Mouse (Mus musculus): ENCODE data around the gene Tox3.

Tox3 gene

DNA sequence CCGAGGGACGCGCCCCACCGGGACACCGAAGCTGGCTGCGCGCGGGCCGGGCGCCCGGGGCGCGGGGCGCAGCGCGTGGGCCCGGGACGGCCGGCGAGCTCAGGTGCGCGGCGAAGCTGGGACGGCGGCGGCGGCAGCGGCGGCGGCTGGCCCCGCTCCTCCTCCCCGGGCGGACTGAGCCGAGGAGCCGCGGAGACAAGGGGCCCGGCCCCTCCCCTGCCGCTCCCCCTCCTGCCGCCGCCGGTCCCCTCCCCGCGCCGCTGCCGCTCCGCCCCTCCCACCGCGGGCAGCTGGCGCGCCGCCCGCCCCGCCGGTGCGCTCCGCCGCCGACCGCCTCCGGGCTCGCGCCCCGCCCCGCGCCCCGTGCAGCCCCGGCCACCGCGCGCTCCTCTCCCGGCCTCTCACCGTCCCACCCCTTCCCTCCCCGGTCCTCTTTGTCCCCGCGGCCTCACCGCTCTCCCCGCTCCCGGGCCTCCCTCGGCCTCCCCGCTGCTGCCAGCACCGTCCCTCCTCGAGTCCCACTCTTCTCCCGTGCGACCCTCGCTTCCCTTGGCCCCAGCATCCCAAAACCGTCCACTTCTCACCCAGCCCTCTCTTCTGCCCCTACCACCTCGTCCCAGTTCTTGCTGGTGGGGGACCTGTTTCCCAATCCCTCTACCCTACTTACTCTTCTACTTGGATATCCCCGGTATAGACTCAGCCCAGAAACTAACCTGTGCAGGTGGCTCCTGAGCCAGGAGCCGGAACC is at the start of gene Tox3:
Gene Tox3 (minus strand): TSS at position 166 of the 748 bp plus-strand sequence.
- peak in 1 of 2 experiments; percentile 2 for DNase-seq

- DNase-seq = no peak
Observed at GRCm38 (mm10) chr8:90392643-90393042, 44.5 kb upstream of the Tox3 start.

- DNase-seq = no peak
Observed at GRCm38 (mm10) chr8:90391483-90392074, 43.4 kb upstream of the Tox3 start.

GRCm38 (mm10) chr8:90390827-90391226 is 42.7 kb upstream of the Tox3 start:
- DNase-seq = no peak

DNA sequence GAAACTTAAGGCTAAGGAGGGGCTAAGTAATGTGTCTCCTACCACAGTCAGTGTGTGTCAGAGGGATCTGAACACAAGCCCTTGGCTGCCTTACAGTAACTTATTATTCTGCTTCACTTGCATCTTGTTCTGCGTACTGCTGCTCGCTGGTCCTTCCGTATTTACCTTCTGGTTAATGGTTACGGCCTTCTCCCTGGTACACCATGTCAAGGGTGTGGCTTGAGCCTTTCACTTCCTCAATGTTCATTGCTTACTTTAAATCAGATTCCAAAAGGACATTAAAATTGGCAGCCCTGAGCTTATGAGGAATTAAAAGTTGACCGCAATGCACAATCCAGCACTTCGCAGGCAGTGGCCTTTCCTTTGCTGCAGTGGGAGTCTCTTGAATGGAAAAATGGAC is 30.9 kb upstream of the Tox3 start:
- no peak for DNase-seq

DNA sequence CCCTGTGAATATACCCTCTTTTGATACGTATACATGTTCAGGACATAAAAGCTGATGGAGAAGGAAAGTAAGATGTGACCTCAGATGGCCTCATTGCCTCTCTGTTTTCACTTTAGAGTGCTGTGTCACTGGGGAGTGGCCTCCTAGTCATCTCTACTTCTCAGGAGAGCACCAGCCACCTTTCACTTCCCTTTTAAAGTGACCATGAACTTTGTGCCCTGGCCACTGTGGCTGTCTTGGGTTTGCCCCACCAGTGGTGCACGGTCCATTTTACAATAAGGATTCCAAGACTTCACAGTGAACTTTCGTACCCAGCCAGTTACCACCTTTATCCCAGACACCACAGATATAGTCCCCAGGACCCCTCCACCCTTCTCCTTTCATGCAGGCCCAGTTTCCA is 29.9 kb upstream of the Tox3 start:
- no peak for DNase-seq

DNA sequence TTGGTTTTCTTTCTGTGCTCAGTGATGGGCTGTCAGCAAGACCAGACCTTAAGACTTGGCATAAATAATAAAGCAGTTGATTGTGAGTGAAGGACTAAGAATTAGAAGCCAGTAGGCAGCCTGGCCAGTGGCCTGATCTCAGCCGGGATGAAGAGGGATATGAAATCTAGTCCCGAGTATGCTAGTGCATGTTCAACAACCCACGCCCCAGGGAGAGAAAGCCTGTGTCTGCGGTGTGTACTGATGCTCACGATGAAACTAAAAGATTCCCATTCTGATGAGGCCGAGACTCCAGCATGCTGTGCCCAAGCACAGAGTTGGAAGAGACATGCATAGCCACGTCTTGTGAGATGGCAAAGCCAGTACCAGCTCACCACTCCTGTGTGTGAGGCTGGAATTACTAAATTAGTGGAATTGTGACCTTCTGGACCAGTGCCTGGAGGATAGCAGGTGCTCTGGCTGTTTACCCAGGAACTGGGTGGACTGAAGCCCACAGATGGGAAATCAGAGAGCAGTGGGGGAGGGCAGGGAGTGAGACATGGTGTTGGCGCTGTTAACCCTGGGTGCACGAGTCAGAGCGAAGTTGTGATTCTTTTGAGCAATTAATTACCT is 23.6 kb upstream of the Tox3 start:
- no peak for DNase-seq

DNA sequence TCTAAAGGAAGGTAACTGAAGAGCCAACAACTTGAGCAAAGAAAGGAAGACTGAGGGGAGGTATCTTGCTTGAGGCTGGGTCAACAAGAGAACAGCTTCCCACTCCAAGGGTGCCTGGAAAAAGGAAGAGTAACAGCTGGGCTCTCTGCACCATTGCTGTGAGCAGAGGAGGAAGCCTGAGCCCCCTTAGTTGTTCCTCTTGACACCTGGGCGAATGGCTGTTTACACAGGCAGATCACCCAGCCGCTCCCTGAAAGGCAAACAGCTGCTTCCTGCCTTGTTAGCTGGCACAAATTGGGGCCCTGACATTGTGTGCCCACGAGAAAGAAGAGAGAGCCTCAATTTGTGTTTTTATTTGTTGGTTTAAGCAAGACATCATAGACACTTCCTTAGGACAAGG is 21.7 kb upstream of the Tox3 start:
- no peak for DNase-seq

- DNase-seq = no peak
Observed at GRCm38 (mm10) chr8:90356729-90357128, 8.6 kb upstream of the Tox3 start.

DNA sequence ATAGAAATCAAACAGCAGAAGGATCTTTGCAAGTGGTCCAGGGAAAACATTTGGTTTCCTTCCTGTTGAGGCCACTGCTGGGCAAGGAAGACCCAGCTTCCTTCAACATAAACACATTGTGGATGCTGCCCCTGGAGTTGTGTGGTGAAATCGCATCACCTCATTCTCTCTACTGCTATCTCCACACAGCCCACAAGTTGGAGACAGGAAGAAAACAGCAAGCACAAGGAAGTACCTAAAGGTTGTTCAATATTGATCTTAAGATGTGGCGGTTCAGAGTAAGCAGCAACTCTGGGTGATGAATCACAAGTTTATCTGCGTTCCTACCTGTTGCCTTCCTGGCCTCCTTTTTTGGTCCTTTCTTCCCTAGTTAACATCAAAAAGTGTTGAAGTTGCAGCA is 6.6 kb upstream of the Tox3 start:
- DNase-seq = no peak

DNA sequence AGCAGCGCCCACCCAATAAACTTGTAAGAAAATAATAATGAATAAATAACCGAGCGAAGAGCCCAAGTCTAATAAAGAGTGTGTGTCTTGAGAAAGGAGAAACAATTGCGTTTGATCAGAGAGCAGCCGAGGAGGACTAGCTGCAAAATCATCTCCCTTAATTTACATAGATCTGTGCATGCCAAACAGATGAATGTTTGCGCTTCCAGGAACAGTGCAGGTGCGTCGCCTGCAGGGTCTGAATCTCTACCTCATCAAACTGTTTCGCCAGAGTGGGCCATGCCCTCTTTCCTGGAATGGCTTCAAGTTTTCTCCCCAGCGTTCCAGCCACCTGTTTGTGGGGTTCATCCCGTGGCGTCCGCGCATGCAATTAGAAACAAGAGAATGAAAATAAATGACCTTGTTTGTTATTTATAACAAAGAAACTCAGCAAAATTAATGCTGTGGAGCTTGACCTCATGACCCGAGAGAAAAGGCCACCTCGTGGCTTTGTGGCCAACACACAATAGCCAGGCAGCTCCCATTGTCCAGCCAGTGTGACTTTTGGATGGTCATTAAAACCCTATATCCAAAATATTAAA is 5.9 kb upstream of the Tox3 start:
- DNase-seq = no peak

GRCm38 (mm10) chr8:90353499-90353898 is 5.4 kb upstream of the Tox3 start:
- no peak for DNase-seq

DNA sequence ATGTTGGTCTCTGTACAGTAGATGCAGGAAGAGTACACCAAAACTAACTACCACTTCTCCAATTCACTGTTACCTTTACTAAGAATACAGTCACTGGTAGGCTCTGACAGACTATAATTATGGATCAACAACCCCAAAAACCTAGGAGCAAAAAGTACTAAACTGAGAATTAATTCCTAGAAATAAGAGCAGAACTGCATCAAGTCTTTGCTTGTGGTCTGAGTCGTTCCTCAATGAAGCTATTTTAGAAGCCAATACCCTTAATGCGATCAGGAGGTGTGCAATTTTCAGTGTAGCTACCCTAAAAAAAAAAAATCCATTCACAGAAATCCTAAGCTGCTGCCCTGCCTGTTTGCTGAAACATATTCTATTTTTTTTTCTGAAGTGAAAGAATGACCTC is 4.8 kb upstream of the Tox3 start:
- DNase-seq = no peak

- no peak for DNase-seq
Observed at GRCm38 (mm10) chr8:90349709-90350562, 1.8 kb upstream of the Tox3 start.

GRCm38 (mm10) chr8:90348926-90349683 is 962 bp upstream of the Tox3 start:
- DNase-seq = no peak

GRCm38 (mm10) chr8:90347581-90348177 is 464 bp downstream of the Tox3 start:
- DNase-seq = no peak

GRCm38 (mm10) chr8:90346880-90347535 is 1.1 kb downstream of the Tox3 start:
- no peak for DNase-seq

- DNase-seq = no peak
Observed at GRCm38 (mm10) chr8:90346138-90346879, 1.8 kb downstream of the Tox3 start.

DNA sequence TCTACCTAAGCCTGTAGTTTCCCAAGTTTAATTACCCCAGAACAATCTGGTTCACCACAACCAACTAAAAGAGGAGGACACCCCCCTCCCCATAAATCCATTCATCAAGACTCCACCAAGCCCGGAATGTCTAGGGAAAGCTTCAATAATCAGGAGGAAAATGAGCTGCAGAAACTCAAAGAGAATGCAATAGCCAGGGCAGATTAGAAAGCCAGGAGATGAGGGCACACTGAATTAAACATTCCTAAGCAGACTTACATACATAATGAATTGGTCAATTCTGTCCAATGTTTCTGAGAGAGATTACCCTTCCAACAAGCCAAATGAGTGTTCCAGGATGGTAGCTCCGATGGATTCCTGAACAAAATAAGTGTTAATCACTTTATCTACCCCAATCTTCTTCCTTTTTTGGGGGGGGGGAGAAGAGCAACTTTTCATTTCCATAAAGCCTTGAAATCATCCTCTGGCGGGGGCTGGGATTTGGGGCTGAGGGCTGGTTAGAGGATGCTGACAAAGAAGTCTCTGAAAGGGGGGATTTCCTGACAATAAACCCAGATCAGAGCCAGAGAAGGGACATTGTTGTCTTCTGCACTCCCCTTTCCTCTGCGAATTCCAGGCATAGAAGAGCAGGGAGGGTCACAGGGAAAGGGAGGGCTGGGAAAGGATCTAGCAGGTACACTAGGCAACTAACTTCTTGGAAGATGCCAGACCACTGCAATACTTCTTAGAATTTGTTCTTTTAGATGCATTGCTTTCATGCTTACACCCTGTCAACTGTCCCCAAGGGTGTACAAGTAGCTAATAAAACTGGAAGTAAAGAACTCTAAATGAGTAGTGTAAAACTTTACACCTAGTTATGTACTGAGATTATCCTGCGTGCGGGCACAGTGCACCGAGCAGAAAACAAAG is 17.5 kb downstream of the Tox3 start:
- DNase-seq = no peak
